Mouse (Mus musculus): ENCODE results near the gene Ripor3. TPM values are rescaled to one million over a fixed set of nuclear protein-coding genes. Genes with fewer than 3 reads are reported as not detected.

The Ripor3 gene
- polyA plus RNA-seq, 1 experiment from 2014 or later = 0.72 TPM

DNA sequence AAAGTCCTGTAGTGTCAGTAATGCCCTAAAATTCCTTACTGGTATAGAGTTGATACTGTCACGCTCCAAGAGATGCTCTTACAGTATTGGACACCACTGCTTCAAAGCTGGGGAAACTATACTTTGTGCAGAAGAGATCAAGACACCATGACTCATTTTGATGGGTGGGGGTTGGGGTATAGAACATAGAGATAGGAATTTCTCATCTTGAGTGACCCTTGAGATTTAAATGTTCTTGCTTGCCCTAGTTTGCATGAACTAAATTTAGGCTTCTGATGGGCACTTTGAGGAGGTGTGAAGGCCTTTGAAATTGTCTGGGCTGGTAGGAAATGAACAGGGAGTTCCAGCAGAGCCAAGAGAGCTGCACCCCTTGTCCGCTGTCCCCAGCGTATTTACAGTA, 74.5 kb downstream of the Ripor3 start:
- Histone ChIP-seq H3K9ac (ENCODE audit: low read length) (no peak overlapping the region), H3K27me3 (ENCODE audit: control insufficient read depth, insufficient read depth, low read length) (no peaks in the 10 kb centered on the region), H3K9me3 (ENCODE audit: control insufficient read depth, low read length) (no peaks in the 10 kb centered on the region), H3K4me3 (ENCODE audit: low read depth, low read length) (no peak overlapping the region), H3K4me1 (replicated peaks; ENCODE audit: control insufficient read depth, insufficient read depth, low read length) (peaks cover 6% of the 10 kb centered on the region; the same call in 1 of the 2 replicates), H3K36me3 (ENCODE audit: control insufficient read depth, insufficient read depth, low read length) (no peaks in the 10 kb centered on the region), H3K27ac (ENCODE audit: low read depth, low read length) (no peak overlapping the region), H3K4me2 (ENCODE audit: low read depth, low read length, severe bottlenecking) (no peak overlapping the region)
- WGBS = 76% methylated on average over 3 of the region's 3 CpGs
- ATAC-seq (replicated peaks; ENCODE audit: low FRiP score) = no peak
- DNase-seq (ENCODE audit: low spot score) = no peak

GRCm38 (mm10) chr2:167933397-167933796, 77.0 kb downstream of the Ripor3 start:
- Histone ChIP-seq H3K9me3 (ENCODE audit: control insufficient read depth, low read length) (no peaks in the 10 kb centered on the region), H3K4me3 (ENCODE audit: low read depth, low read length) (peak overlapping the region; percentile 90), H3K36me3 (ENCODE audit: control insufficient read depth, insufficient read depth, low read length) (no peaks in the 10 kb centered on the region), H3K4me2 (ENCODE audit: low read depth, low read length, severe bottlenecking) (peak overlapping the region; percentile 55), H3K27me3 (ENCODE audit: control insufficient read depth, insufficient read depth, low read length) (no peaks in the 10 kb centered on the region), H3K27ac (ENCODE audit: low read depth, low read length) (no peak overlapping the region), H3K9ac (ENCODE audit: low read length) (peak overlapping the region; percentile 88), H3K4me1 (replicated peaks; ENCODE audit: control insufficient read depth, insufficient read depth, low read length) (peaks cover 6% of the 10 kb centered on the region; the same call in 1 of the 2 replicates)
- no peak for ATAC-seq (replicated peaks; ENCODE audit: low FRiP score)
- no peak for DNase-seq (ENCODE audit: low spot score)
- 28% methylated on average over 7 of the region's 7 CpGs for whole genome bisulfite sequencing

- Histone ChIP-seq H3K4me3 (ENCODE audit: low read depth, low read length) (peak overlapping the region; percentile 90), H3K9me3 (ENCODE audit: control insufficient read depth, low read length) (no peaks in the 10 kb centered on the region), H3K9ac (ENCODE audit: low read length) (peak overlapping the region; percentile 88), H3K27me3 (ENCODE audit: control insufficient read depth, insufficient read depth, low read length) (no peaks in the 10 kb centered on the region), H3K36me3 (ENCODE audit: control insufficient read depth, insufficient read depth, low read length) (no peaks in the 10 kb centered on the region), H3K4me1 (replicated peaks; ENCODE audit: control insufficient read depth, insufficient read depth, low read length) (peaks cover 6% of the 10 kb centered on the region; the same call in 1 of the 2 replicates), H3K27ac (ENCODE audit: low read depth, low read length) (no peak overlapping the region), H3K4me2 (ENCODE audit: low read depth, low read length, severe bottlenecking) (peak overlapping the region; percentile 55)
- 1% methylated on average over 18 of the region's 18 CpGs for WGBS
- ATAC-seq (replicated peaks; ENCODE audit: low FRiP score) (peak; percentile 62; the same call in 1 of the 2 replicates), DNase-seq (ENCODE audit: low spot score) (peak; percentile 73)
These were observed 77.6 kb downstream of the Ripor3 start for GRCm38 (mm10) chr2:167932727-167933231.

- Histone ChIP-seq H3K27me3 (ENCODE audit: control insufficient read depth, insufficient read depth, low read length) (no peaks in the 10 kb centered on the region), H3K27ac (ENCODE audit: low read depth, low read length) (no peak within 1 kb of the TSS), H3K9ac (ENCODE audit: low read length) (peak within 1 kb of the TSS; percentile 88), H3K4me3 (ENCODE audit: low read depth, low read length) (peak within 1 kb of the TSS; percentile 90), H3K9me3 (ENCODE audit: control insufficient read depth, low read length) (no peaks in the 10 kb centered on the region), H3K36me3 (ENCODE audit: control insufficient read depth, insufficient read depth, low read length) (no peaks in the 10 kb centered on the region), H3K4me2 (ENCODE audit: low read depth, low read length, severe bottlenecking) (peak within 1 kb of the TSS; percentile 57), H3K4me1 (replicated peaks; ENCODE audit: control insufficient read depth, insufficient read depth, low read length) (peaks cover 6% of the 10 kb centered on the region; the same call in 1 of the 2 replicates)
- WGBS = under 1% methylated on average over 89 of the region's 99 CpGs
- ATAC-seq (replicated peaks; ENCODE audit: low FRiP score) (peak; percentile 97), DNase-seq (ENCODE audit: low spot score) (peak; percentile 98)
These were observed 78.3 kb downstream of the Ripor3 start, which contains the start of gene Ptpn1 for GRCm38 (mm10) chr2:167931985-167932726. Gene Ptpn1, plus strand, starts transcription at chr2:167932057.

GRCm38 (mm10) chr2:167930975-167931374, 79.4 kb downstream of the Ripor3 start:
- DNase-seq (ENCODE audit: low spot score) = no peak
- H3K4me1 ChIP-seq (replicated peaks; ENCODE audit: control insufficient read depth, insufficient read depth, low read length) = peaks cover 6% of the 10 kb centered on the region; the same call in 1 of the 2 replicates
- no peak overlapping the region for H3K4me2 ChIP-seq (ENCODE audit: low read depth, low read length, severe bottlenecking)
- H3K36me3 ChIP-seq (ENCODE audit: control insufficient read depth, insufficient read depth, low read length) = no peaks in the 10 kb centered on the region
- peak overlapping the region; percentile 90 for H3K4me3 ChIP-seq (ENCODE audit: low read depth, low read length)
- ATAC-seq (replicated peaks; ENCODE audit: low FRiP score) = no peak
- WGBS = 94% methylated on average over 3 of the region's 3 CpGs
- no peaks in the 10 kb centered on the region for H3K27me3 ChIP-seq (ENCODE audit: control insufficient read depth, insufficient read depth, low read length)
- H3K27ac ChIP-seq (ENCODE audit: low read depth, low read length) = no peak overlapping the region
- no peak overlapping the region for H3K9ac ChIP-seq (ENCODE audit: low read length)
- no peaks in the 10 kb centered on the region for H3K9me3 ChIP-seq (ENCODE audit: control insufficient read depth, low read length)

Other genes with a start within 250 kb of the Ripor3 start
- 73.0 and 80.0 TPM in 2 replicates for gene Ptpn1, start 78.6 kb downstream of the Ripor3 start, polyA plus RNA-seq (2014; fragmentation: Nextera tagmentation; extraction: Ambion mirVana)
- 12.4 and 13.7 TPM in 2 replicates for gene Pard6b, start 70.4 kb upstream of the Ripor3 start, polyA plus RNA-seq (2014; fragmentation: Nextera tagmentation; extraction: Ambion mirVana)
- gene Adnp, start 196.5 kb upstream of the Ripor3 start, polyA plus RNA-seq (2014; fragmentation: Nextera tagmentation; extraction: Ambion mirVana) = 18.7 and 19.7 TPM in 2 replicates
- gene Gm20716, start 219.7 kb upstream of the Ripor3 start, polyA plus RNA-seq (2014; fragmentation: Nextera tagmentation; extraction: Ambion mirVana) = 25.6 and 30.3 TPM in 2 replicates
- 58.6 and 65.3 TPM in 2 replicates for gene Dpm1, start 220.0 kb upstream of the Ripor3 start, polyA plus RNA-seq (2014; fragmentation: Nextera tagmentation; extraction: Ambion mirVana)
- gene Mocs3, start 220.0 kb upstream of the Ripor3 start, polyA plus RNA-seq (2014; fragmentation: Nextera tagmentation; extraction: Ambion mirVana) = 8.5 and 9.1 TPM in 2 replicates

Measured in forebrain, embryonic 11.5 days (tissue).